Mouse (Mus musculus) CH12F3 (cell line): Measurements from ENCODE around the gene Acot4.
"Not testable (repeated sequence)": the region's sequence is repeated elsewhere in the genome, so short reads cannot be mapped to it uniquely, and the experiment has no call there.

Source experiments
- in situ Hi-C: fragments of 300-500 bp; cut with MboI; formaldehyde crosslinking; loops from 2 replicates; pipeline ENCODE4 v1.14.3; 2020; ENCODE audit warnings: low sequenced_read_pairs

Gene Acot4

GRCm38 (mm10) chr12:84071696-84072095, 33.5 kb downstream of the Acot4 start:
- in situ Hi-C loops: no loop called here

GRCm38 (mm10) chr12:84077371-84077990, 39.3 kb downstream of the Acot4 start:
- in situ Hi-C loops: no loop called here

DNA sequence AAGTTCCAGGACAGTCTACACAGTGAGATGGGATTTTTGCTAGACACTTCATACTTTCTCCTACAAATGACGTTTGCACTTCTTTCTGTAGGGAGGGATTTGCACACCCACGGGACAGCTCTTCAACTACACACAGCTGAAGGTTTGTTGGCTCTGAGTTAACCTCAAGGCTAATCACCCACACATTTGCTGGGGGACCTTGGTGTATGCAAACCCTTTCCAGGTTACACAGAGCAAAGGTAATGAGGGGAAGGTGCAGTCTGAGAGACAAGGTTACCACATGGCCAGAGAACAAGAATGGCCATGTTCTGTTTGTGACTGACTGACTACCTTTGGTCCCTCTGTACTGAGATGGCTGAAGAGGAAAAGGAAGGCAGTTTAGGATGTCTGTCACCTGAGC, 45.7 kb downstream of the Acot4 start:
- in situ Hi-C loops: no loop called here

GRCm38 (mm10) chr12:84084581-84084980, 46.4 kb downstream of the Acot4 start:
- in situ Hi-C loops: no loop called here

DNA sequence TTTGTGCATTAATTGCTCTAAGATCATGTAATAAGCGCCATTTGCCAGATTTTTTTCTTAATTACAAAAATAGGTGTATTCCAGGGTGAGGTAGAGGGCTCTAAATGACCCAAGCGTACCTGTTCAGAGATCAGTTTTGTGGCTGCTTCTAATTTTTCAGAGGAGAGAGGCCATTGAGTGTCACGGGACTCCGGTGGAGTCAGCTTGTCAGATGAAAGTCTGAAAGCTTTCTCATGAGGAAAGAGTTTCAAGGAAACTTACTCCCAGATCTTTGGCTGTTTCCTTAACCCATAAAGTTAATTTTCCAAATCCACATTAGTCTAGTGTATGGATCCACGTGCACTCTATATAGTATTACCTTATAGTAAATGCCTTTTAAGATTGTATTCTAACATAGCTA, 56.5 kb downstream of the Acot4 start:
- in situ Hi-C loops: not testable (repeated sequence)
